In the genomic region with DNA sequence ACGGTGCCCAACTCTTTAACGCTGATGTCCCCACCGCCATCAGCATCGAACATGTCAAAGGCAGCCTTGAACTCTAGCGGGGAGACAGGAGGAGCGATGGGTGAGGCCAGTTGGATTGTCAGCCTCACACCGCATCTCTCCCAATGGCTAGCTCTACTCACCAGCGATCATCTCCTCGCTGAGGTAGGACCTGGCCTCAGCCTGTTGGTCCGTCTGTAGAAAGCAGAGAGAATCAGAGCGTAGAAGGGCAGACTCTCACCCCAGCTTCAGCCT, we compare ENCODE assay signal across 29 mouse cellular contexts. TPM values are rescaled to one million over a fixed set of nuclear protein-coding genes. Genes with fewer than 3 reads are reported as not detected.
DNase-seq lines count a peak whose midpoint lies in the region; ATAC-seq lines count a peak whose summit lies in the region.
"Had no signal": no experiment of that assay in that cellular context is flagged by ENCODE, and none has a peak within 500 bp of the region (broad histone marks: within the 10 kb centered on the region; RNA-seq: fewer than 3 reads in every experiment).

No protein-coding gene starts in this region.

- H3K4me2 ChIP-seq in embryonic facial prominence, embryonic 14.5 days (ENCODE audit: low read depth, low read length) = 0 out of 2 replicates have a peak overlapping the region, but pooled peaks have one; percentile 10
- H3K4me2 ChIP-seq in heart, embryonic 12.5 days = no peak overlapping the region
- H3K4me2 ChIP-seq: embryonic facial prominence, embryonic 12.5 days; embryonic facial prominence, embryonic 15.5 days; forebrain, embryonic 12.5 days had no signal

- no peak for DNase-seq in embryonic facial prominence, embryonic 14.5 days (ENCODE audit: low spot score)
- no peak for DNase-seq in embryonic facial prominence, embryonic 10.5 days (ENCODE audit: low spot score)
- DNase-seq in heart, adult 11 months = peak; percentile 78
- DNase-seq in thymus, postnatal 0 days (ENCODE audit: low spot score) = no peak
- DNase-seq: adrenal gland, adult 2 months; adrenal gland, postnatal 10 days; adrenal gland, postnatal 25 days; B cell, adult 2 months; cerebellum, adult 11 months; cerebellum, adult 18-20 months; cerebellum, adult 8-10 months; cerebellum, adult 9-11 months; cerebellum, postnatal 14 days; cerebellum, postnatal 36 days; embryo, embryonic 11 days had no signal

- H3K27me3 ChIP-seq in embryonic facial prominence, embryonic 14.5 days (replicated peaks; ENCODE audit: control insufficient read depth, insufficient read depth, low read length) = no peaks in the 10 kb centered on the region
- H3K27me3 ChIP-seq in embryonic facial prominence, embryonic 10.5 days (replicated peaks; ENCODE audit: low read depth, poor library complexity, severe bottlenecking) = 0 out of 2 replicates have a peak, but pooled peaks cover 11% of the 10 kb centered on the region
- peaks cover 13% of the 10 kb centered on the region; the same call in 1 of the 2 replicates for H3K27me3 ChIP-seq in heart, embryonic 12.5 days (replicated peaks)
- peaks cover 57% of the 10 kb centered on the region for H3K27me3 ChIP-seq in megakaryocyte, embryonic 14.5 days (replicated peaks)
- H3K27me3 ChIP-seq: embryonic facial prominence, embryonic 15.5 days had no signal

- WGBS in embryonic facial prominence, embryonic 14.5 days = 90% methylated on average over 11 of the region's 11 CpGs
- 88% methylated on average over 11 of the region's 11 CpGs for WGBS in embryonic facial prominence, embryonic 10.5 days
- WGBS in heart, embryonic 12.5 days = 86% methylated on average over 11 of the region's 11 CpGs

- H3K9me3 ChIP-seq in embryonic facial prominence, embryonic 14.5 days (ENCODE audit: control insufficient read depth, low read length) = no peaks in the 10 kb centered on the region
- H3K9me3 ChIP-seq in embryonic facial prominence, embryonic 10.5 days = no peaks in the 10 kb centered on the region
- no peaks in the 10 kb centered on the region; the same call in 1 of the 2 replicates for H3K9me3 ChIP-seq in heart, embryonic 12.5 days (replicated peaks)
- peaks cover 5% of the 10 kb centered on the region for H3K9me3 ChIP-seq in megakaryocyte, embryonic 14.5 days
- H3K9me3 ChIP-seq: embryonic facial prominence, embryonic 12.5 days; embryonic facial prominence, embryonic 15.5 days; forebrain, embryonic 10.5 days; forebrain, embryonic 12.5 days had no signal

- no peak overlapping the region for H3K4me3 ChIP-seq in embryonic facial prominence, embryonic 14.5 days (ENCODE audit: low read depth, low read length)
- no peak overlapping the region for H3K4me3 ChIP-seq in embryonic facial prominence, embryonic 10.5 days
- no peak overlapping the region for H3K4me3 ChIP-seq in heart, embryonic 12.5 days
- peak overlapping the region; percentile 28 for H3K4me3 ChIP-seq in megakaryocyte, embryonic 14.5 days (replicated peaks)
- H3K4me3 ChIP-seq: embryonic facial prominence, embryonic 12.5 days; embryonic facial prominence, embryonic 15.5 days; erythroblast, embryonic 14.5 days; forebrain, embryonic 10.5 days; forebrain, embryonic 12.5 days had no signal

- no peaks in the 10 kb centered on the region for H3K4me1 ChIP-seq in embryonic facial prominence, embryonic 14.5 days (ENCODE audit: control insufficient read depth, insufficient read depth, low read length)
- H3K4me1 ChIP-seq in embryonic facial prominence, embryonic 10.5 days = 0 out of 2 replicates have a peak, but pooled peaks cover 3% of the 10 kb centered on the region
- H3K4me1 ChIP-seq in heart, embryonic 12.5 days (replicated peaks) = no peaks in the 10 kb centered on the region
- peaks cover 18% of the 10 kb centered on the region for H3K4me1 ChIP-seq in megakaryocyte, embryonic 14.5 days
- H3K4me1 ChIP-seq: embryonic facial prominence, embryonic 12.5 days; forebrain, embryonic 12.5 days had no signal

- no peak overlapping the region for H3K9ac ChIP-seq in embryonic facial prominence, embryonic 14.5 days (ENCODE audit: low read depth, low read length)
- H3K9ac ChIP-seq in heart, embryonic 12.5 days = no peak overlapping the region
- H3K9ac ChIP-seq: embryonic facial prominence, embryonic 12.5 days; embryonic facial prominence, embryonic 15.5 days; forebrain, embryonic 12.5 days had no signal

- ATAC-seq in embryonic facial prominence, embryonic 14.5 days (ENCODE audit: low read depth) = no peak
- no peak for ATAC-seq in heart, embryonic 12.5 days (ENCODE audit: insufficient number of reproducible peaks, low FRiP score)
- no peak for ATAC-seq in megakaryocyte, adult 5-6 weeks (ENCODE audit: poor library complexity, severe bottlenecking)
- ATAC-seq: CD4-positive, CD25-positive, alpha-beta regulatory T cell, adult 4 months; forebrain, embryonic 14.5 days; forebrain, embryonic 16.5 days had no signal

- H3K27ac ChIP-seq in embryonic facial prominence, embryonic 14.5 days (replicated peaks; ENCODE audit: low read depth, low read length) = no peak overlapping the region
- H3K27ac ChIP-seq in embryonic facial prominence, embryonic 10.5 days (replicated peaks) = no peak overlapping the region
- H3K27ac ChIP-seq in heart, embryonic 12.5 days (ENCODE audit: poor library complexity, severe bottlenecking) = no peak overlapping the region
- H3K27ac ChIP-seq: embryonic facial prominence, embryonic 12.5 days; embryonic facial prominence, embryonic 15.5 days; forebrain, embryonic 10.5 days; forebrain, embryonic 12.5 days had no signal

- peaks cover 4% of the 10 kb centered on the region; the same call in 1 of the 2 replicates for H3K36me3 ChIP-seq in embryonic facial prominence, embryonic 14.5 days (ENCODE audit: control insufficient read depth, insufficient read depth, low read length)
- H3K36me3 ChIP-seq in embryonic facial prominence, embryonic 10.5 days (replicated peaks) = peaks cover 9% of the 10 kb centered on the region
- peaks cover 5% of the 10 kb centered on the region for H3K36me3 ChIP-seq in heart, embryonic 12.5 days
- H3K36me3 ChIP-seq in megakaryocyte, embryonic 14.5 days (replicated peaks; ENCODE audit: low read length) = peaks cover 13% of the 10 kb centered on the region

RNA-seq across cellular contexts. Expression of gene Tnnc2, which starts 1.8 kb away (rescaled TPM):
- polyA plus RNA-seq in embryonic facial prominence, embryonic 14.5 days (2014; fragmentation: Nextera tagmentation; extraction: Ambion mirVana) = 799 and 1,279 TPM in 2 replicates
- not detected in 2 replicates for polyA plus RNA-seq in embryonic facial prominence, embryonic 10.5 days (2016; fragmentation: Nextera tagmentation; extraction: Ambion mirVana)
- 0.36 and 1.6 TPM in 2 replicates for polyA plus RNA-seq in heart, embryonic 12.5 days (2016; fragmentation: Nextera tagmentation; extraction: Ambion mirVana)
- polyA plus RNA-seq in megakaryocyte, embryonic 14.5 days (2012; ENCODE audit: insufficient read depth, low replicate concordance) = not detected in 2 replicates
- total RNA-seq in megakaryocyte, adult 5-6 weeks (2015) = not detected in 2 replicates
- not detected in 2 replicates for total RNA-seq in megakaryocyte, adult 5-6 weeks (2017)
- 5.8 and 10.7 TPM in 2 replicates for polyA plus RNA-seq in thymus, postnatal 0 days (2015; fragmentation: Nextera tagmentation; extraction: Ambion mirVana)
- total RNA-seq: adrenal gland, adult 2 months; adrenal gland, postnatal 25 days; CH12.LX; common myeloid progenitor, adult 5-6 weeks; MEL had no signal
- polyA plus RNA-seq: adrenal gland, adult 2 months; CD4-positive, CD25-positive, alpha-beta regulatory T cell, adult 4 months; erythroblast, embryonic 14.5 days; forebrain, embryonic 10.5 days; forebrain, embryonic 14.5 days; forebrain, embryonic 16.5 days had no signal

RNA-seq across cellular contexts. Expression of gene Snx21, which starts 7.7 kb away (rescaled TPM):
- polyA plus RNA-seq in embryonic facial prominence, embryonic 14.5 days (2014; fragmentation: Nextera tagmentation; extraction: Ambion mirVana) = 27.9 and 28.3 TPM in 2 replicates
- 10.7 and 11.9 TPM in 2 replicates for polyA plus RNA-seq in embryonic facial prominence, embryonic 10.5 days (2016; fragmentation: Nextera tagmentation; extraction: Ambion mirVana)
- 30.8 and 31.7 TPM in 2 replicates for polyA plus RNA-seq in heart, embryonic 12.5 days (2016; fragmentation: Nextera tagmentation; extraction: Ambion mirVana)
- polyA plus RNA-seq in megakaryocyte, embryonic 14.5 days (2012; ENCODE audit: insufficient read depth, low replicate concordance) = 7.7 and 9.9 TPM in 2 replicates
- total RNA-seq in megakaryocyte, adult 5-6 weeks (2015) = 5.2 and 5.5 TPM in 2 replicates
- 3.2 and 5.0 TPM in 2 replicates for total RNA-seq in megakaryocyte, adult 5-6 weeks (2017)
- 7.0 and 7.7 TPM in 2 replicates for polyA plus RNA-seq in thymus, postnatal 0 days (2015; fragmentation: Nextera tagmentation; extraction: Ambion mirVana)

RNA-seq across cellular contexts. Expression of gene Ube2c, which starts 8.3 kb away (rescaled TPM):
- 229 and 276 TPM in 2 replicates for polyA plus RNA-seq in embryonic facial prominence, embryonic 14.5 days (2014; fragmentation: Nextera tagmentation; extraction: Ambion mirVana)
- 571 and 605 TPM in 2 replicates for polyA plus RNA-seq in embryonic facial prominence, embryonic 10.5 days (2016; fragmentation: Nextera tagmentation; extraction: Ambion mirVana)
- polyA plus RNA-seq in heart, embryonic 12.5 days (2016; fragmentation: Nextera tagmentation; extraction: Ambion mirVana) = 455 and 459 TPM in 2 replicates
- 43.1 and 121 TPM in 2 replicates for polyA plus RNA-seq in megakaryocyte, embryonic 14.5 days (2012; ENCODE audit: insufficient read depth, low replicate concordance)
- 330 and 340 TPM in 2 replicates for total RNA-seq in megakaryocyte, adult 5-6 weeks (2015)
- 228 and 247 TPM in 2 replicates for total RNA-seq in megakaryocyte, adult 5-6 weeks (2017)
- polyA plus RNA-seq in thymus, postnatal 0 days (2015; fragmentation: Nextera tagmentation; extraction: Ambion mirVana) = 379 and 497 TPM in 2 replicates

RNA-seq across cellular contexts. Expression of gene Acot8, which starts 26.7 kb away (rescaled TPM):
- polyA plus RNA-seq in embryonic facial prominence, embryonic 14.5 days (2014; fragmentation: Nextera tagmentation; extraction: Ambion mirVana) = 12.6 and 13.8 TPM in 2 replicates
- 13.9 and 15.8 TPM in 2 replicates for polyA plus RNA-seq in embryonic facial prominence, embryonic 10.5 days (2016; fragmentation: Nextera tagmentation; extraction: Ambion mirVana)
- polyA plus RNA-seq in heart, embryonic 12.5 days (2016; fragmentation: Nextera tagmentation; extraction: Ambion mirVana) = 14.9 and 16.1 TPM in 2 replicates
- 63.1 and 87.6 TPM in 2 replicates for polyA plus RNA-seq in megakaryocyte, embryonic 14.5 days (2012; ENCODE audit: insufficient read depth, low replicate concordance)
- total RNA-seq in megakaryocyte, adult 5-6 weeks (2015) = 20.4 and 20.8 TPM in 2 replicates
- total RNA-seq in megakaryocyte, adult 5-6 weeks (2017) = 28.8 and 28.9 TPM in 2 replicates
- 30.0 and 31.1 TPM in 2 replicates for polyA plus RNA-seq in thymus, postnatal 0 days (2015; fragmentation: Nextera tagmentation; extraction: Ambion mirVana)

RNA-seq across cellular contexts. Expression of gene Zswim3, which starts 26.9 kb away (rescaled TPM):
- polyA plus RNA-seq in embryonic facial prominence, embryonic 14.5 days (2014; fragmentation: Nextera tagmentation; extraction: Ambion mirVana) = 6.0 and 6.4 TPM in 2 replicates
- 8.5 and 8.6 TPM in 2 replicates for polyA plus RNA-seq in embryonic facial prominence, embryonic 10.5 days (2016; fragmentation: Nextera tagmentation; extraction: Ambion mirVana)
- polyA plus RNA-seq in heart, embryonic 12.5 days (2016; fragmentation: Nextera tagmentation; extraction: Ambion mirVana) = 5.4 and 6.7 TPM in 2 replicates
- polyA plus RNA-seq in megakaryocyte, embryonic 14.5 days (2012; ENCODE audit: insufficient read depth, low replicate concordance) = 0.40 TPM in 1 of 2 replicates, not detected in the other
- total RNA-seq in megakaryocyte, adult 5-6 weeks (2015) = 2.3 and 3.4 TPM in 2 replicates
- 1.7 and 3.4 TPM in 2 replicates for total RNA-seq in megakaryocyte, adult 5-6 weeks (2017)
- polyA plus RNA-seq in thymus, postnatal 0 days (2015; fragmentation: Nextera tagmentation; extraction: Ambion mirVana) = 7.1 TPM in 2 replicates

Comparison
In these comparisons a context has a peak if more than half of its experiments do, and no peak if none do; other contexts are left out.
1. RNA of gene Tnnc2, which starts 1.8 kb away (polyA plus RNA-seq): 799 to 1,279 TPM in embryonic facial prominence, embryonic 14.5 days; 5.8 to 10.7 TPM in thymus, postnatal 0 days, 0.36 to 1.6 TPM in heart, embryonic 12.5 days, not detected in embryonic facial prominence, embryonic 10.5 days and not detected in megakaryocyte, embryonic 14.5 days; every median in the first group is over 10 times any median in the second.